Mouse (Mus musculus) erythroblast, embryonic 14.5 days (primary cell): ENCODE results near the gene Tmigd1. TPM values are rescaled to one million over a fixed set of nuclear protein-coding genes. Genes with fewer than 3 reads are reported as not detected.

Experiments
- H3K27me3 ChIP-seq: 2 replicates; pipeline ENCODE4 v1.6.1; 2012; ENCODE audit warnings: inconsistent platforms; ENCODE audit not compliant: control insufficient read depth
- H3K36me3 ChIP-seq: 2 replicates; pipeline ENCODE4 v1.6.1; 2012; ENCODE audit warnings: mild to moderate bottlenecking, inconsistent platforms; ENCODE audit not compliant: control insufficient read depth
- H3K4me1 ChIP-seq: 2 replicates; pipeline ENCODE4 v1.6.1; 2012; ENCODE audit warnings: inconsistent platforms; ENCODE audit not compliant: control insufficient read depth
- H3K4me3 ChIP-seq: replicated peaks from 2 replicates; pipeline ENCODE3; 2012; ENCODE audit warnings: moderate library complexity, mild to moderate bottlenecking, inconsistent platforms
- H3K9me3 ChIP-seq: 2 replicates; pipeline ENCODE4 v1.6.1; 2012; ENCODE audit warnings: low read length, inconsistent platforms, mixed read lengths; ENCODE audit not compliant: control insufficient read depth
- GATA1 ChIP-seq: IDR thresholded peaks from 2 replicates; pipeline ENCODE4 v1.6.1; 2012; ENCODE audit warnings: low read length, inconsistent platforms, mixed read lengths
- TAL1 ChIP-seq: IDR thresholded peaks from 3 replicates; pipeline ENCODE4 v1.6.1; 2012; ENCODE audit warnings: low read length, inconsistent platforms, mixed read lengths
- polyA plus RNA-seq: library from polyadenylated mRNA; stranded (reverse); fragments of >175 nt; gene quantifications from 2 replicates; pipeline ENCODE4 v1.2.3, GENCODE M21; 2012

Gene Tmigd1
- polyA plus RNA-seq, 1 experiment: not detected

DNA sequence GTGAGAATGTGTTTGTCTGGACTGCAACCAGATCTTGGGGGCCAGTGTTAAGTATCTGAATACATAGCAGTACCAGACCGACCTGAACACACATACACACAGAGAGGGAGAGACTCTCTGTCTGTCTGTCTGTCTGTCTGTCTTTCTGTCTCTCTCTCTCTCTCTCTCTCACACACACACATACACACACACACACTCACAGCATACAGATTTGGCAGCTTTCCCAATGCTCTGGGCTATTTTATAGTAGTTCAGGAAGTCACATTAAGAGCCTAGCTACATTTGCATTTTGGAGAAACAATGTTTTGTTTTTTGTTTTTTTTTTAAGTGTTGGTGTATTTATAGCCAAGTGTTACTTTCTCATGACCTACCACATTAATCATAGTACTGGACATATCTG lies 4.8 kb upstream of the Tmigd1 start:
- TF ChIP-seq GATA1 (no peak), TAL1 (no peak)
- H3K36me3 ChIP-seq: no peaks in the 10 kb centered on the region
- H3K4me1 ChIP-seq: peaks cover 2% of the 10 kb centered on the region; the same call in 1 of the 2 replicates
- no peak overlapping the region for H3K4me3 ChIP-seq
- no peaks in the 10 kb centered on the region for H3K9me3 ChIP-seq
- no peaks in the 10 kb centered on the region for H3K27me3 ChIP-seq

DNA sequence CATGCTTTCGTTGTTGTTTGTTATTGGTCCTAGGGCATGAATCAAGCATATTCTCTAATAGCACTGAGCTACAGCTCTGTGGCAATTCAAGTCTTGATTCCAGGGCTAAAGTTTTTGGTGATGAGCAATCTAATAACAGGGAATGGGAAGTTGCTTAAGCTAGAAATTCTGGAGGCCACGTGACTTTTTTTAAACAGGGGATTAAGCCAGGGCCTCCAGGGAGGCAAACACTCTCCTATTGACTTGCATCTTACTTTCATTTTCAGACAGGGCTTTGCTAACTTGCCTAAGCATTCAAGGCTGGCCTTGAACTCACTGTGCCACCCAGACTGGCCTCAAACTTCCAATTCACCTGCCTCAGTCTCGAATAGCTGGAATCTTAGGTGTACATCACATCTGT lies 4.1 kb upstream of the Tmigd1 start:
- no peak overlapping the region for H3K4me3 ChIP-seq

DNA sequence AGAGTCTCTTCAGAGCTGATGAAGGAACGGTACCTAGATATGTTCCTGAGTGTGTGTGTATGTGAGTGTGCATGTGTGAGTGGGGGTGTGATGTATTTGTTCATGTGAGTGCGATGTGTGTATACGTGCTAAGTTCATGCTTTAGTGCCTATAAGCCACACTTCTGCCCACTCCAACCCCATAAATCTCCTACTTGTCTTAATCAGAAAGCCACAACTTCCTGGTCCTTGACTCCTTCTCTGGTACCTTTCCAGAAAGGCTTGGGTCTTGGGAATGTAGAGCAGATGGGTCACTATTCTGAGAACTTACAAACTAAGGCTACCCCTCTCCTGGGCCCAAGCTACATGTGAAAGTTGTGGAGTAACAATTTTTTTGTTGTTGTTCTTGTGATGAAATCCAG lies 3.2 kb upstream of the Tmigd1 start:
- no peak for TF ChIP-seq GATA1
- TF ChIP-seq TAL1: no peak
- Histone ChIP-seq H3K36me3 (no peaks in the 10 kb centered on the region), H3K9me3 (no peaks in the 10 kb centered on the region), H3K4me1 (peaks cover 2% of the 10 kb centered on the region; the same call in 1 of the 2 replicates), H3K27me3 (no peaks in the 10 kb centered on the region), H3K4me3 (no peak overlapping the region)

More for the DNA sequence above, 4.1 kb upstream of the Tmigd1 start:
- Histone ChIP-seq H3K9me3 (no peaks in the 10 kb centered on the region), H3K27me3 (no peaks in the 10 kb centered on the region), H3K4me1 (peaks cover 2% of the 10 kb centered on the region; the same call in 1 of the 2 replicates), H3K36me3 (no peaks in the 10 kb centered on the region)
- no peak for TF ChIP-seq GATA1
- no peak for TF ChIP-seq TAL1

DNA sequence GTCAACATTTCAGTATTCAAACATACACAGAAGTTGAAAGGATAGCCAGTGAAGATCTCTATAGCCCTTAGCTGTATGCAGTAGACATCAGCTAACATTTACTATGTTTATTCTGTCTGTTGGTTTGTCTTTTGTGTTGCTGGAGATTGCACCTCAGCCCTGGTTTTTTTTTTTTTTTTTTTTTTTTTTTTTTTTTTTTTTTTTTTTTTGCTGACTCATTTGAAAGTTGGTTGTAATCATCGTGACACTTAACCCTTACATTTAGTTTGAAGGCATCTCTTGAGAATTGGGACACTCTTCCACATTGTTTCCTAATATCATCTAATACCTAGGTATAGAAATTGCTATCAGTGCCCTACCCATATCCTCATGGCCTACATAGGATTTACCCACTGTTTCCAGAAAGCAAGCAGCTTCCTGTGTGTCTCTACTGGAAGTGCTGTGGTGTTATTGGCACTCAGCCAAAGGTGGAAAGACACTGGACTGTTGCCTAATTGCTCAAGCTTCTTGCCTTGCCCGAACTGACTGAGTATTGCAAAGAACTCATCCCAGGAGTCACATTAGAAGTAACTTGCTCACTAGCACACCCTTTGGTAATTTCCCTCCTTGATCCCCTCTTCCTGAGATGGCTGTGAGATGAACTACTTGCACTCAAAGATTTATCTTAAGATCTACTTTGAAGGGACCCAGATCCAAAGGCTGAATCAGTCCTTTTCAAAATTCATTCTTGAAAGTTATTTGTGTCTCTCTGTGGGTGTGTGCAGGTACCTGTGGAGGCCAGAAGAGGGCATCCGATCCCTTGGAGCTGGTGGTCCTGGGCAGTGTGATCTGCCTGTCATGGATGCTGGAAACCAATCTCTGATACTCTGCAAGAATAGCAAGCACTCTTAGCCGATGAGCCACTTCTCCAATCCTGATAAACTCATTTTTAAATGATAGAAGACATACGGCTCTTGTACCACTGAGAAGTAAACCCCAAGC lies 1.9 kb upstream of the Tmigd1 start:
- no peaks in the 10 kb centered on the region for H3K9me3 ChIP-seq
- H3K4me1 ChIP-seq: peaks cover 2% of the 10 kb centered on the region; the same call in 1 of the 2 replicates
- no peaks in the 10 kb centered on the region for H3K36me3 ChIP-seq
- H3K27me3 ChIP-seq: no peaks in the 10 kb centered on the region
- H3K4me3 ChIP-seq: no peak overlapping the region
- TF ChIP-seq GATA1 (no peak), TAL1 (no peak)

DNA sequence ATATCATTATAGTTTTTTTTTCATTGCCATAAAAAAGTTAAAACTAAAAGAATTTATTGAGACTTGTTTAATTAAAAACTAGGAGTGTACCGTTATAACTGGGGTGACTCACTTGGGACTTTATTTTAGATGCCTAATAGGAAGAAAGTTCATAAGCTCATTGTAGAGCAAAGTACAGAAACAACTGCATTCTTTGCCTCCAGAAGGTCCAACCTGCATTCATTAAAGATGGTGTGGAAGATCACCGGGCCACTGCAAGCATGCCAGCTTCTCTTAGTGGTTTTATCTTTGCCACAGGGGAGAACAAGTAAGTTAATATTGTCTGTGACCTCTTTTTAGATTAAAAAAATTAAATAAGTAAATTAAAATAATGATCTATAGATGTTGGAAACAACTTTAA lies 2.4 kb downstream of the Tmigd1 start:
- no peaks in the 10 kb centered on the region for H3K9me3 ChIP-seq

DNA sequence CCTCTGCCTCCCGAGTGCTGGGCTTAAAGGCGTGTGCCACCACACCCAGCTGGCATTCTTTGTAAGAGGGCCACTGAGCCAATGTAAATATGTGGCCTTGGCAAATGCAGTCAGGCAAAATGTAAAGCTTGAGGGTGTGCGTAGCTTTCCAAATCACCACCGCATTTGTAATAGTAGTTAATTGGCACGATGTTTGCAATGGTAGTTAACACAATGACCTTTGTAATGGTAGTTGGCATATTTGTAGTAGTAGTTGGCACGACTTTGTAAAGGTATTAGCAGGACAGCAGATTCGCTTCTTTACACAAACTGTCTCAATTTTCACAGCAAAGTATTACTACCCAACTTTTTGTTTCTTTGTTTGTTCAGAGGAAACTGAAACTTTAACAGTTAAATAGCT lies 6.7 kb downstream of the Tmigd1 start:
- Histone ChIP-seq H3K4me1 (no peaks in the 10 kb centered on the region), H3K9me3 (no peaks in the 10 kb centered on the region), H3K4me3 (no peak overlapping the region), H3K27me3 (no peaks in the 10 kb centered on the region), H3K36me3 (no peaks in the 10 kb centered on the region)
- no peak for TF ChIP-seq GATA1

More for the DNA sequence above, 2.4 kb downstream of the Tmigd1 start:
- no peak for TF ChIP-seq TAL1
- no peak for TF ChIP-seq GATA1
- 0 out of 2 replicates have a peak, but pooled peaks cover 2% of the 10 kb centered on the region for H3K4me1 ChIP-seq
- no peaks in the 10 kb centered on the region for H3K36me3 ChIP-seq
- no peaks in the 10 kb centered on the region for H3K27me3 ChIP-seq
- H3K4me3 ChIP-seq: no peak overlapping the region

DNA sequence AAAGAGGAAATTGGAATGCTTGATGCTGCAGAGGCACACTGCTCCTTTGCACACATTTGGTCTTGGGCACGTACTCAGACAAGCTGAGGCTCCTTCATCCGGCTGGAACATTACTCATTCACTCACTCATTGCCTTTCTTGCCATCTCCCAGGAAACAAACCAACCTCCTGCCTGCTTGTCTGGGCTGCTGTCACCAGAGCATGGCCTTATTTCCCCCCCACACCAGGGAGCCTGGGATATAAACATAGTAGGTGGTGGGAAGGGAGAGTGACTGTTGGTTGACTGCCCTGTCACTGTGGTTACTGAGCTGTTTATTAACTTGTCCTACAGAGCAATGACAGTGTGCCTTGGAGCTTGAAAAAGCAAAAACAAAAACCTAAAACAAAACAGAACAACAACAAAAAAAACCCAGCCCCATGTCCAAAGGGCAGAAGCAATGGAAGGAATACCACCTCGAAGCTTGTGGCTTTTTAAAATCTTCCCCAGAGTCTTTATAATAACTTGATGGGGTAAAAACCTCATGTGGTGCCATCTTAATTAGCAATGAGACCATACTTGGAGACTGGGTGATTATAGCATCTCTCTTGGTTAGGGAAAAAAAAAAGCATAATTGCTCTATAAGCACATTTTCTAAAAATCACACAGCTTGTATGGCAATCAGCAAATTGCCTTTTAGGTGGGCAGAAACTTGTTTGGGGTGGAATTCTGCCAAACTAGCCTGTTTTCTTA lies 9.5 kb downstream of the Tmigd1 start:
- H3K4me1 ChIP-seq: peaks cover under 1% of the 10 kb centered on the region; the same call in 1 of the 2 replicates
- TF ChIP-seq TAL1: no peak
- TF ChIP-seq GATA1: no peak
- peaks cover 2% of the 10 kb centered on the region; the same call in 1 of the 2 replicates for H3K27me3 ChIP-seq

DNA sequence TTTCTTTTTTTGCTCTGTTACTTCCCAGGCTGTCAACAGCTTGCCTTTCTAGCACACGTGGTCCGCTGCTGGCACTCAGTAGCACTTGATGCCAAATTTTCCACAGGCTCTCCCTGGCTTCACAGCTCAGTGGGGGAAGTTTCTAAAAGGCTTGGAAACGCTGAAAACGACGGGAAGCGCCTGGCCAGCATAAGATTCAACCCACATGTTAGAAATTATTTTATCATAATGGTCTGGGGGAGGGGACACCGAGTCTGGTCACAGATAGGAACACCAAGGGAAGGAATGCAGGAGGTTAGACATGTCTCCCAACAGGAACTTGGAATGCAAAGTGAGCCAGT lies 10.1 kb downstream of the Tmigd1 start:
- Histone ChIP-seq H3K4me1 (peaks cover 2% of the 10 kb centered on the region; the same call in 1 of the 2 replicates), H3K4me3 (no peak overlapping the region), H3K9me3 (no peaks in the 10 kb centered on the region), H3K36me3 (no peaks in the 10 kb centered on the region), H3K27me3 (peaks cover 2% of the 10 kb centered on the region; the same call in 1 of the 2 replicates)
- TF ChIP-seq GATA1: no peak
- no peak for TF ChIP-seq TAL1

More for the DNA sequence above, 9.5 kb downstream of the Tmigd1 start:
- Histone ChIP-seq H3K9me3 (no peaks in the 10 kb centered on the region), H3K36me3 (no peaks in the 10 kb centered on the region), H3K4me3 (no peak overlapping the region)

DNA sequence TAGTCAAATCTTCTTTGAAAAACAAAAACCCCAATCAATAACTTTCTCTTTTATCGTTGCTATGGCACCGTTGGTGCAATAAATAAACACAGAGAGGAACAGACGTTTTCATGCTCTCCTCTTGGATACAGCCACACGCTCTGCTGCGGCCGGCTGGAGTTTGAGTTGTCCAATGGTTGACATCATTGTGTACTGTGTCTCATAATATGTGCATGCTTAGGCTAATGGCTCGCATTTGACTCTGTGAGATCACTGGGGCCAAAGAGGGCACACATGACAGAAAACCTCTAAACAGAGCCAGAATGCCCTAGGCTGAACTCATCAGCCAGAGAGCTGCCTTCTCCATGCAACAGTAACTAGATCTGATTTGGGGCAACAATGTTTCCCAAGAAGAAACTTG lies 12.4 kb downstream of the Tmigd1 start:
- Histone ChIP-seq H3K27me3 (peaks cover 2% of the 10 kb centered on the region; the same call in 1 of the 2 replicates), H3K9me3 (no peaks in the 10 kb centered on the region), H3K36me3 (no peaks in the 10 kb centered on the region), H3K4me1 (peaks cover 2% of the 10 kb centered on the region; the same call in 1 of the 2 replicates), H3K4me3 (no peak overlapping the region)
- no peak for TF ChIP-seq TAL1
- no peak for TF ChIP-seq GATA1
